Mouse (Mus musculus): ENCODE measurements around the gene Hoxa4. TPM values are rescaled to one million over a fixed set of nuclear protein-coding genes. Genes with fewer than 3 reads are reported as not detected.
A peak's percentile ranks its signal among the peaks of the same experiment; 100 is the strongest.

Gene Hoxa4
- polyA plus RNA-seq, 2 experiments = 0.14 to 0.26 TPM

DNA sequence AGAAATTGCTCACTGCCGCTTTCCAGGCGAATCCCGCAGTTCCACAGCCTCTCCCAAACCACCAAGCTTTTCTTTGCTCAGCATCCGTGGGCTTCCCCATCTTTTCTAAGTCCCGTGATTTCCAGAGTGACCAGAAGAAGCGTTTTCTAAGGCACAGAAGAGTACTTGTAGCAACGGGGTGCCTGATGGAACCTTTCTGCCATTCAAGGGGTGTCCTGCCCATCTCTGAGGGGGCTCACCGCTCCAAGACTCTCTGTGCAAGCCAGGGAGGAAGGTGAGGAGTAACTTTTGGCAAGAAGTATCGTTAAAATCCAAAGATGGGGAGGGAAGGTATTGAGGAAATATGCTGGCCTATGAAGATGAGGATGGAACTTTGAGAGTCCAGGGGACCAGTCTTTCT is 13.7 kb downstream of the Hoxa4 start:
- Histone ChIP-seq H3K9me3 (ENCODE audit: control insufficient read depth, low read length) (no peaks in the 10 kb centered on the region), H3K36me3 (replicated peaks; ENCODE audit: control insufficient read depth, insufficient read depth, low read depth) (no peaks in the 10 kb centered on the region), H3K27me3 (ENCODE audit: control insufficient read depth, insufficient read depth, low read length) (peaks cover 82% of the 10 kb centered on the region), H3K27ac (no peak overlapping the region), H3K9ac (replicated peaks) (no peak overlapping the region), H3K4me2 (ENCODE audit: low read depth) (peak overlapping the region; percentile 2; the same call in 1 of the 2 replicates), H3K4me1 (replicated peaks; ENCODE audit: control insufficient read depth in 2 of 2, insufficient read depth in 2 of 2, low read length in 1 of 2) (no peaks in the 10 kb centered on the region), H3K4me3 (ENCODE audit: insufficient read depth in 1 of 2, low read depth in 2 of 2, low read length in 2 of 2) (no peak overlapping the region)
- WGBS (ENCODE audit: insufficient replicate concordance) = 6% methylated on average over 9 of the region's 9 CpGs
- ATAC-seq (ENCODE audit: insufficient read depth) (no peak), DNase-seq (ENCODE audit: low read depth in 3 of 3, low spot score in 3 of 3) (no peak)
- no peak for TF ChIP-seq CTCF (IDR thresholded peaks at IDR 0.05; ENCODE audit: low read depth)
- no peak for TF ChIP-seq EP300 (IDR thresholded peaks at IDR 0.05; ENCODE audit: low read depth)

DNA sequence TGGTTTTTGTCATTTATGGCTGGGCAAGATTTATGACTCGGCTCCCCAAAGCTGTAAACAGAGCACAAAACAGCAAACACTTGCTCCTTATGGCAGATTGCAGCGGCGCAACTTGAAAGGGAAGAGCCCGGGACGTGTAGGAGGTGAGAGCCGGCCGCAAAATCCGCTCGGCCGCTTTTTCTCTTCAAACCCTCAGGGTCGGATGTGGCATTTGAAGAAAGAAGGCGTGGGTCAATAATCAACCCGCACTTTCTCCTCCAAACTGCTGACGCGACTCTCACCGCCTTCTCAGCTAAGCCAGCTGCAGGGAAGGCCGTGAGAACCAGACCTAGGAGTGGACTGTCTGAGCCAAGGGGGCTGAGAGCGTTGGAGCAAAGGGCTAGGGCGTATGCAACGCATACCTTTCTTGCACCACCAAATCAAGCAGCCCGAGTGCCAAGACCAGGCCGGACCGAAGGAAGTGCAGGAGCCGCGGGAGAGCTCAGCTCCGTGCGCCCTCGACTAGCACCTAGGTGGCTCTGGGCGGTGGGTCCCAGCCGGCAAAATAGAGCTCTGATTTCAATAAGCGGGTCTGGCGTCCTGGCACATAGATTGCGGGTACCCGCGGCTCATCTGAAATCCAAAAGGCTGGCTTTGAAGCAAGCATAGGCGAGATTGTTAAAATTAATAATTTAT is 14.4 kb downstream of the Hoxa4 start, which contains the start of gene 5730596B20Rik:
Gene 5730596B20Rik (plus strand): TSS at position 438 of the 675 bp plus-strand sequence.
- no peak for TF ChIP-seq CTCF (IDR thresholded peaks at IDR 0.05; ENCODE audit: low read depth)
- no peak for TF ChIP-seq EP300 (IDR thresholded peaks at IDR 0.05; ENCODE audit: low read depth)
- Histone ChIP-seq H3K4me3 (ENCODE audit: insufficient read depth in 1 of 2, low read depth in 2 of 2, low read length in 2 of 2) (peak within 1 kb of the TSS in 1 of 2 experiments; percentile 27; a peak in 2 of 4 replicates), H3K9ac (replicated peaks) (no peak within 1 kb of the TSS), H3K4me2 (ENCODE audit: low read depth) (peak within 1 kb of the TSS; percentile 15), H3K4me1 (replicated peaks; ENCODE audit: control insufficient read depth in 2 of 2, insufficient read depth in 2 of 2, low read length in 1 of 2) (no peaks in the 10 kb centered on the region), H3K36me3 (replicated peaks; ENCODE audit: control insufficient read depth, insufficient read depth, low read depth) (no peaks in the 10 kb centered on the region), H3K27me3 (ENCODE audit: control insufficient read depth, insufficient read depth, low read length) (peaks cover 89% of the 10 kb centered on the region), H3K9me3 (ENCODE audit: control insufficient read depth, low read length) (no peaks in the 10 kb centered on the region), H3K27ac (no peak within 1 kb of the TSS)
- 2% methylated on average over 36 of the region's 36 CpGs for WGBS (ENCODE audit: insufficient replicate concordance)
- no peak for ATAC-seq (ENCODE audit: insufficient read depth)
- no peak for DNase-seq (ENCODE audit: low read depth in 3 of 3, low spot score in 3 of 3)

DNA sequence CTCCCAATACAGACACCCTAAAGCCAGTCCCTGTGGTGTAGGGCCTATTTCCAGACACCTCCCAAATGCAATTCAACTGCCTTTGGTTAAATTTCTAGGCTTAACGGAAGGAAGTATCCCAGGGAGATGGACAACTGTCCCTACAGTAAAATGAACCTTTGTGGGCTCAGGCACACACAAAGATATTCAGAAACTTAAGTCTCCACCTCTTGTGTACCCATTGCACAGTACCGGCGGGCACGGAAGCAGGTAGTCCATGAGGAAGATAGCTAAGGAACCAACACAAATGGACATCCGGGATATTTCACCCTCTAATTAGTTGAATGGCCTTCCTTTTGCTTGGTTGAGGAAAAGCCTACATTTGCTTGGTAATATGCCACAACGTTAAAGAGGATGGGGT is 15.2 kb downstream of the Hoxa4 start:
- DNase-seq (ENCODE audit: low read depth in 3 of 3, low spot score in 3 of 3) (no peak), ATAC-seq (ENCODE audit: insufficient read depth) (no peak)
- H3K4me1 ChIP-seq (replicated peaks; ENCODE audit: control insufficient read depth in 2 of 2, insufficient read depth in 2 of 2, low read length in 1 of 2) = no peaks in the 10 kb centered on the region
- H3K36me3 ChIP-seq (replicated peaks; ENCODE audit: control insufficient read depth, insufficient read depth, low read depth) = no peaks in the 10 kb centered on the region
- H3K9ac ChIP-seq (replicated peaks) = no peak overlapping the region
- H3K4me3 ChIP-seq (ENCODE audit: insufficient read depth in 1 of 2, low read depth in 2 of 2, low read length in 2 of 2) = peak overlapping the region in 1 of 2 experiments; percentile 27; a peak in 1 of 4 replicates
- H3K4me2 ChIP-seq (ENCODE audit: low read depth) = no peak overlapping the region; the same call in 1 of the 2 replicates
- H3K9me3 ChIP-seq (ENCODE audit: control insufficient read depth, low read length) = no peaks in the 10 kb centered on the region
- TF ChIP-seq CTCF (IDR thresholded peaks at IDR 0.05; ENCODE audit: low read depth) = no peak
- TF ChIP-seq EP300 (IDR thresholded peaks at IDR 0.05; ENCODE audit: low read depth) = no peak
- peaks cover 92% of the 10 kb centered on the region for H3K27me3 ChIP-seq (ENCODE audit: control insufficient read depth, insufficient read depth, low read length)
- no peak overlapping the region for H3K27ac ChIP-seq
- 2% methylated on average over 6 of the region's 6 CpGs for WGBS (ENCODE audit: insufficient replicate concordance)

DNA sequence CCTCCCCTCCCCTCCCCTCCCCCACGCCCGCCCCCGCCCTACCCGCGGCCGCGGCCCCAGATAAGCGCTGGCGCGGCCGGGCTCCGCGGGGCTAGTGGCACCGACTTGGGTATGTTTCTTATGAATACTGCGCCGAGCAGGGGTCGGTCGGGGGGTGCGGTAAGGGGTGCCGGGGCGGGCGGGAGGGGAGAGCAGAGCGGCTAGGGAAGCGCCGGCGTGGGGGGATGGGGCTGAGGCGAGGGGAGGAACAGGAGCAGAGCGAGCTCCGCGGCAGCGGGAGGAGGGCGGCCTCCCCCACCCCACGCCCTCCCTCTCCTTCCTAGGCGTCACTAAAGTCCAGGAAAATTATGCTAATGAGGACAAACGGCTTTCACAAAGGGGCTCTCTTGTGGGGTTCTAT is 15.7 kb downstream of the Hoxa4 start:
- H3K36me3 ChIP-seq (replicated peaks; ENCODE audit: control insufficient read depth, insufficient read depth, low read depth) = no peaks in the 10 kb centered on the region
- no peaks in the 10 kb centered on the region for H3K9me3 ChIP-seq (ENCODE audit: control insufficient read depth, low read length)
- peaks cover 97% of the 10 kb centered on the region for H3K27me3 ChIP-seq (ENCODE audit: control insufficient read depth, insufficient read depth, low read length)
- H3K27ac ChIP-seq = no peak overlapping the region
- WGBS (ENCODE audit: insufficient replicate concordance) = 1% methylated on average over 20 of the region's 35 CpGs
- H3K4me3 ChIP-seq (ENCODE audit: insufficient read depth in 1 of 2, low read depth in 2 of 2, low read length in 2 of 2) = peak overlapping the region in 1 of 2 experiments; percentile 21; a peak in 1 of 4 replicates
- DNase-seq (ENCODE audit: low read depth in 3 of 3, low spot score in 3 of 3) = no peak
- TF ChIP-seq CTCF (IDR thresholded peaks at IDR 0.05; ENCODE audit: low read depth) = no peak
- no peak for TF ChIP-seq EP300 (IDR thresholded peaks at IDR 0.05; ENCODE audit: low read depth)
- ATAC-seq (ENCODE audit: insufficient read depth) = no peak
- H3K4me2 ChIP-seq (ENCODE audit: low read depth) = no peak overlapping the region; the same call in 1 of the 2 replicates
- no peaks in the 10 kb centered on the region for H3K4me1 ChIP-seq (replicated peaks; ENCODE audit: control insufficient read depth in 2 of 2, insufficient read depth in 2 of 2, low read length in 1 of 2)
- H3K9ac ChIP-seq (replicated peaks) = no peak overlapping the region

DNA sequence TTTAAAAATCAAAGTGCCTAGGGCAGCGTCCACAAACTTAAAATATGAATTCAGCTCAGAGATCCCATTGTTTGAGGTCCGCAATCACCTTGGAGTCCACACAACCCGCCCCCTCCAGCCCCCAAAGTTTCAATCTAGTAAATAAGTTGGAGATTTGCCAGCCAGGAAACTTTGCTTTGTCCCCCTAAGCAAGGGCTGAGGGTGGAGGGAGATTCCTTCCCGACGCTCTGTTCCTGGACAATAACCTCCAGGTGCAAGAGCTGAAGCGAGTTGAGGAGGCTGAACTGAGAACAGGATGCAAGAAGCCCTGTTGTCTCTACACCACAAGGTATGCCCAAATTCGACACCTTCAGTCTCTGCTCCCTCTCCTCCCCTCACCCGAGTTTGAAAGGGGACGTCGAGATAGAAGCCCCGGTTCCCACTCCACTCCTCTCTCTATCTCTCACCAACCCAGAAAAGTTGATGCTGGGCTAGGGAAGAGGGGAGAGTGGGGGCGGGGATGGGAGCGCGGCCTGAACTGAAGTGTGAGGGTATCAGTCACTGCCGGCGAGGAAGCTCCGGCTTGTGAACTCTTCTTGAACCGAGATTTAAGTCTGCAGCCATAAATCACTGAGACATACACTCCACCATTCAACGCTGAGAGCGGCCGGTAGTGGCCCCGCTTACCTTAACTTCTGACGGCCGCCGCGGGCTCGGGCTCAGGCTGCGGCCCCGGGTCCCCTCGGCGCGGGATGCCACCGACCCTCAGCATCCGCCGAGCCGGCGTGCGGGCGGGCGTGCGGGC is 16.4 kb downstream of the Hoxa4 start:
- DNase-seq (ENCODE audit: low read depth in 3 of 3, low spot score in 3 of 3) (no peak), ATAC-seq (ENCODE audit: insufficient read depth) (no peak)
- TF ChIP-seq CTCF (IDR thresholded peaks at IDR 0.05; ENCODE audit: low read depth) = no peak
- no peak for TF ChIP-seq EP300 (IDR thresholded peaks at IDR 0.05; ENCODE audit: low read depth)
- no peak overlapping the region for H3K27ac ChIP-seq
- no peaks in the 10 kb centered on the region for H3K4me1 ChIP-seq (replicated peaks; ENCODE audit: control insufficient read depth in 2 of 2, insufficient read depth in 2 of 2, low read length in 1 of 2)
- H3K4me3 ChIP-seq (ENCODE audit: insufficient read depth in 1 of 2, low read depth in 2 of 2, low read length in 2 of 2) = peak overlapping the region; percentile 21 to 41
- H3K27me3 ChIP-seq (ENCODE audit: control insufficient read depth, insufficient read depth, low read length) = peaks cover 100% of the 10 kb centered on the region
- no peaks in the 10 kb centered on the region for H3K9me3 ChIP-seq (ENCODE audit: control insufficient read depth, low read length)
- no peak overlapping the region for H3K9ac ChIP-seq (replicated peaks)
- peak overlapping the region; percentile 2 for H3K4me2 ChIP-seq (ENCODE audit: low read depth)
- WGBS (ENCODE audit: insufficient replicate concordance) = 3% methylated on average over 41 of the region's 41 CpGs
- no peaks in the 10 kb centered on the region for H3K36me3 ChIP-seq (replicated peaks; ENCODE audit: control insufficient read depth, insufficient read depth, low read depth)
